Mouse (Mus musculus) monocyte, adult 5-6 weeks (primary cell): Measurements from ENCODE around the gene Fgfr4. TPM values are rescaled to one million over a fixed set of nuclear protein-coding genes. Genes with fewer than 3 reads are reported as not detected.

ENCODE experiments used
- ATAC-seq: fragments of 153-309, 156-312 bp; replicated peaks from 2 replicates; pipeline ENCODE4 v1.8.0; 2017; ENCODE audit warnings: mild to moderate bottlenecking; ENCODE audit not compliant: low TSS enrichment, insufficient number of reproducible peaks, severe bottlenecking, poor library complexity, low FRiP score
- total RNA-seq: library from RNA; stranded (forward); fragments of 200-1000, 200-491, 200-594 nt; gene quantifications from 3 replicates; pipeline ENCODE4 v1.2.3, GENCODE M21; 2017

Fgfr4 gene
- total RNA-seq, 1 experiment from 2014 or later: not detected

GRCm38 (mm10) chr13:55205448-55206205, 53.2 kb downstream of the Fgfr4 start:
- no peak for ATAC-seq

GRCm38 (mm10) chr13:55208837-55209648, 56.6 kb downstream of the Fgfr4 start:
- ATAC-seq: no peak

- ATAC-seq: no peak
Measured at GRCm38 (mm10) chr13:55209649-55210192, 57.3 kb downstream of the Fgfr4 start, which contains the start of gene Nsd1. Gene Nsd1, plus strand, starts transcription at chr13:55209782.

GRCm38 (mm10) chr13:55210193-55210970, 57.9 kb downstream of the Fgfr4 start:
- ATAC-seq: peak; percentile 55

- ATAC-seq: no peak; the same call in 1 of the 2 replicates
Measured at GRCm38 (mm10) chr13:55210971-55211220, 58.5 kb downstream of the Fgfr4 start.

GRCm38 (mm10) chr13:55211221-55212010, 59.0 kb downstream of the Fgfr4 start:
- ATAC-seq: peak; percentile 54

- ATAC-seq: peak; percentile 39
Measured at GRCm38 (mm10) chr13:55212011-55212360, 59.5 kb downstream of the Fgfr4 start.

- ATAC-seq: no peak; the same call in 1 of the 2 replicates
Measured at GRCm38 (mm10) chr13:55212361-55213137, 60.1 kb downstream of the Fgfr4 start.

GRCm38 (mm10) chr13:55213138-55213806, 60.8 kb downstream of the Fgfr4 start:
- no peak for ATAC-seq

Other genes starting within 250 kb of the Fgfr4 start
- gene Unc5a, start 203.2 kb upstream of the Fgfr4 start, total RNA-seq: 3.3 to 6.8 TPM in 2 of 3 replicates, not detected in the other
- gene Hk3, start 131.3 kb upstream of the Fgfr4 start, total RNA-seq: 27.2 to 72.1 TPM (median 36.8 TPM) in 3 replicates
- 113 to 135 TPM (median 117 TPM) in 3 replicates for gene Uimc1, start 52.3 kb upstream of the Fgfr4 start, total RNA-seq
- 7.7 to 20.2 TPM (median 15.8 TPM) in 3 replicates for gene Zfp346, start 47.3 kb upstream of the Fgfr4 start, total RNA-seq
- gene Gm17617, start 19.1 kb upstream of the Fgfr4 start, total RNA-seq: not detected in 3 replicates
- gene Nsd1, start 57.1 kb downstream of the Fgfr4 start, total RNA-seq: 102 to 173 TPM (median 158 TPM) in 3 replicates
- 47.7 to 91.3 TPM (median 68.5 TPM) in 3 replicates for gene Prelid1, start 167.9 kb downstream of the Fgfr4 start, total RNA-seq
- gene Rab24, start 169.3 kb downstream of the Fgfr4 start, total RNA-seq: 23.6 to 34.8 TPM (median 29.4 TPM) in 3 replicates
- gene Mxd3, start 177.2 kb downstream of the Fgfr4 start, total RNA-seq: 1.3 to 2.0 TPM (median 1.4 TPM) in 3 replicates
- 85.3 to 97.5 TPM (median 91.3 TPM) in 3 replicates for gene Lman2, start 210.1 kb downstream of the Fgfr4 start, total RNA-seq
- 21.8 to 43.9 TPM (median 40.8 TPM) in 3 replicates for gene Rgs14, start 217.1 kb downstream of the Fgfr4 start, total RNA-seq
- gene Slc34a1, start 245.5 kb downstream of the Fgfr4 start, total RNA-seq: not detected in 3 replicates